Mouse (Mus musculus) heart, embryonic 16.5 days (tissue): ENCODE data around the gene Stard3. TPM values are rescaled to one million over a fixed set of nuclear protein-coding genes. Genes with fewer than 3 reads are reported as not detected.

Experiments used
- ATAC-seq: fragments of 200-750 bp; cut with Nextera tagmentation; replicated peaks from 2 replicates; pipeline ENCODE4 v1.8.0; 2017; ENCODE audit warnings: moderate number of reproducible peaks; ENCODE audit not compliant: insufficient read depth, low FRiP score; ENCODE audit errors: extremely low read depth
- H3K27ac ChIP-seq: fragments of 300-500 bp; sonication (generic); 2 replicates; pipeline ENCODE4 v1.5.1; 2014; ENCODE audit warnings: mild to moderate bottlenecking, low read length, control low read depth, moderate library complexity
- H3K27me3 ChIP-seq: fragments of 300-500 bp; sonication (generic); 2 replicates; pipeline ENCODE4 v1.6.1; 2014; ENCODE audit warnings: low read length, mixed read lengths; ENCODE audit not compliant: control insufficient read depth, insufficient read depth
- H3K36me3 ChIP-seq: fragments of 300-500 bp; sonication (generic); 2 replicates; pipeline ENCODE4 v1.6.1; 2014; ENCODE audit not compliant: control insufficient read depth, insufficient read depth
- H3K4me1 ChIP-seq: fragments of 300-500 bp; sonication (generic); 2 replicates; pipeline ENCODE4 v1.6.1; 2014; ENCODE audit warnings: low read length, mixed read lengths; ENCODE audit not compliant: control insufficient read depth, insufficient read depth
- H3K4me2 ChIP-seq: fragments of 300-500 bp; sonication (generic); 2 replicates; pipeline ENCODE4 v1.6.1; 2014; ENCODE audit warnings: low read depth, mild to moderate bottlenecking, control low read depth, low read length
- H3K4me3 ChIP-seq: fragments of 300-500 bp; sonication (generic); 2 replicates; pipeline ENCODE4 v1.5.1; 2014; ENCODE audit warnings: mild to moderate bottlenecking, control low read depth, low read length
- H3K9ac ChIP-seq: fragments of 300-500 bp; sonication (generic); 2 replicates; pipeline ENCODE4 v1.6.1; 2014; ENCODE audit warnings: low read length, control low read depth
- H3K9me3 ChIP-seq: fragments of 300-500 bp; sonication (generic); replicated peaks from 2 replicates; pipeline ENCODE4 v1.6.1; 2016; ENCODE audit warnings: low read length; ENCODE audit not compliant: control insufficient read depth
- WGBS: fragments of 180-500 bp; shearing (Covaris S2); extraction: QIAGEN DNeasy Blood & Tissue Kit; methylation state at CpG from one replicate; pipeline ENCODE4 v1.1.7; 2014; 5-methylcytosine and 5-hydroxymethylcytosine counted together
- polyA plus RNA-seq: library from polyadenylated mRNA; unstranded; fragments of >200 nt; fragmentation: Nextera tagmentation; extraction: Ambion mirVana; gene quantifications from 2 replicates; pipeline ENCODE4 v1.2.1, GENCODE M21; 2015

Gene Stard3
- polyA plus RNA-seq, 1 experiment from 2014 or later = 43.0 TPM

DNA sequence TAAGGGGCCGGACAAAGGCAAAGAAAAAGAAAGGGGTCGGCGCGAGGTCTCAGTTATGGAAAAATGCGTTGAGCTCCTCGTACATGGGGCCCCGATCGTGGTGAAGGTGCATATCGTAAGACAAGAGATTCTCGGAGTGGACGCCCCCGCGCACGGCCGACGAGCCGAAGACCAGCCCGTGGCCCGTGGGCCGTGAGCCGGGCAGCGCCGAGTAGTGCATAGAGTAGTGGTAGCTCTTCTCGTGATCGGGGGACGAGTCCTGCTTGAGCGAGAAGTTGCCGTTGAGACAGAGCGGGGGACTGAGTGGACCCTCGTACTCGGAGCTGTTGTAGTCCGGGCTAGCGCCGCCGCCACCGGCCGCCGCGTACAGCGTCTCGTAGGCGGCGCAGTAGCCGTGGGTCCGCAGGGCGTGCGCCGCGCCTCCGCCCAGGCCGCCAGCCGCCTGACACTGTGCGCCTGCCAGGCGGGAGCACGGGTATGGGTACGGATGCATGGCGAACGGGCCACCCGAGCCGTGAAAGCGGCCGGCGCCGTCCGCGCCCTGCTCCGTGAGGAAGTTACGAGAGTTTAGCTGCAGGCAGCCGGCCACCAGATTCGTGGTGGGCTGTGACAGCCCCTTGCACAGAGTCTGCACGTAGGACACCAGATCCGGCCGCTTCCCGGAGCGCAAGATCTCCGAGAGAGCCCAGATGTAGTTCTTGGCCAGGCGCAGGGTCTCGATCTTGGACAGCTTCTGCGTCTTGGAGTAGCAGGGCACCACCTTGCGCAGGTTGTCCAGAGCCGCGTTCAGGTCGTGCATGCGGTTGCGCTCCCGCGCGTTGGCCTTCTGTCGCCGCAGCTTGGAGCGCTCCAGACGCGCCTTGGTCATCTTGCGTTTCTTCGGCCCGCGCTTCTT lies 30.8 kb upstream of the Stard3 start:
- Histone ChIP-seq H3K4me1 (peaks cover 8% of the 10 kb centered on the region), H3K36me3 (no peaks in the 10 kb centered on the region), H3K27ac (no peak overlapping the region), H3K9me3 (no peaks in the 10 kb centered on the region; the same call in 1 of the 2 replicates), H3K9ac (no peak overlapping the region), H3K4me2 (peak overlapping the region; percentile 58), H3K4me3 (peak overlapping the region; percentile 36), H3K27me3 (peaks cover 98% of the 10 kb centered on the region)
- under 1% methylated on average over 96 of the region's 97 CpGs for WGBS
- no peak for ATAC-seq

DNA sequence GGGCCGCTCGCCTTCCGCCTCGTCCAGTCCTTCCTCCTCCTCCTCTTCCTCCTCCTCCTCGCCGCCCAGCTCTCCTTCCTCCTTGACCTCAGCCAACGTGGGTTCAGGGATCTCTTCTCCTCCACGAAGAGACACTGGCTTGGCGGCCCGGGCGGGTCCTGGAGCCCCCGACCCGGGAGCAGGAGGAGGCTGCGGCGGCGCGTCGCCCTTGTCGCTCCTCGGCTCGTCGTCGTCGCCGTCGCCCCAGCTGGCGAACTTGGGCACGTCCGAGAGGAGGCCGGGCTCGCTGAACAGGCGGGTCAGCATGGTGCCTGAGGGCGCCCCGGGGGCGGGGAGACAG lies 30.2 kb upstream of the Stard3 start:
- Histone ChIP-seq H3K4me2 (peak overlapping the region; percentile 58), H3K9ac (no peak overlapping the region), H3K36me3 (no peaks in the 10 kb centered on the region), H3K9me3 (no peaks in the 10 kb centered on the region; the same call in 1 of the 2 replicates), H3K27me3 (peaks cover 98% of the 10 kb centered on the region), H3K4me1 (peaks cover 8% of the 10 kb centered on the region), H3K27ac (no peak overlapping the region), H3K4me3 (peak overlapping the region; percentile 36)
- WGBS = 1% methylated on average over 35 of the region's 35 CpGs
- no peak for ATAC-seq

DNA sequence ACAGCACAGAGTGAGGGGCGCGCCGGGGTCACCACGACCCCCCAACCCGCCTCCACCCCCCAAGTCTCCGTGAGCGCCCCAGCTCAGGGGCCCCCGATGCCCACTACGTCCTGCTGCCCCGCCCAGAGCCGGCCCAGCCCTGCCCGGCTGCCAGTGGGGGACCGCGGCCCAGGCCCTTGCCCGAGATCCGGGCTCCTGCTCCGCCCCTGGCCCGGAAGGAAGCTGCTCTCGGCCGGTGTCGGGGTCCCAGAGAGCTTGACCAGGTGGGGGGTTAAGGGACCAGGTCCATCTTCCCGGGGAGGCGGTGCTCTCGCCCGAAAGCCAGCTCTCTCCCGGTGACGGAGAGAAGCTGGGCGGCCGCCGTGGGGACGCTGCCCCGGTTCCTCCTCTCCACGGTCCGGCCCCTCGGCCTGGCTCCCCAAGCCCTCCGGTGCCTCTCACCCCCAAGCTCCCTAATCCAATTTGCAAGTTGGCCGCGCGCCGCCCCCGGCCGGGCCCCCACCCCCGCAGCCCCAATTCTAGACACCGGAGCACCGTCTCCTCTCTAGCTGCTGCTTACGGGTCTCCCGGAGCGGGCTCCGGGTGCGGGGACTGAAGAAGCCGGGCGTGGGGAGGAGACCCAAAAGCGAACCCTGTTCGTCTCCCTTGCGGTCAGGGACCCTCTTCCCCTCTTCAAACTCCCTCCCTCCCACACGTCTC lies 29.6 kb upstream of the Stard3 start:
- Histone ChIP-seq H3K4me1 (peaks cover 8% of the 10 kb centered on the region), H3K27me3 (peaks cover 98% of the 10 kb centered on the region), H3K9ac (no peak overlapping the region), H3K36me3 (no peaks in the 10 kb centered on the region), H3K4me3 (peak overlapping the region; percentile 36), H3K9me3 (no peaks in the 10 kb centered on the region; the same call in 1 of the 2 replicates), H3K4me2 (peak overlapping the region; percentile 58), H3K27ac (no peak overlapping the region)
- peak; percentile 32; the same call in 1 of the 2 replicates for ATAC-seq
- under 1% methylated on average over 50 of the region's 56 CpGs for WGBS

DNA sequence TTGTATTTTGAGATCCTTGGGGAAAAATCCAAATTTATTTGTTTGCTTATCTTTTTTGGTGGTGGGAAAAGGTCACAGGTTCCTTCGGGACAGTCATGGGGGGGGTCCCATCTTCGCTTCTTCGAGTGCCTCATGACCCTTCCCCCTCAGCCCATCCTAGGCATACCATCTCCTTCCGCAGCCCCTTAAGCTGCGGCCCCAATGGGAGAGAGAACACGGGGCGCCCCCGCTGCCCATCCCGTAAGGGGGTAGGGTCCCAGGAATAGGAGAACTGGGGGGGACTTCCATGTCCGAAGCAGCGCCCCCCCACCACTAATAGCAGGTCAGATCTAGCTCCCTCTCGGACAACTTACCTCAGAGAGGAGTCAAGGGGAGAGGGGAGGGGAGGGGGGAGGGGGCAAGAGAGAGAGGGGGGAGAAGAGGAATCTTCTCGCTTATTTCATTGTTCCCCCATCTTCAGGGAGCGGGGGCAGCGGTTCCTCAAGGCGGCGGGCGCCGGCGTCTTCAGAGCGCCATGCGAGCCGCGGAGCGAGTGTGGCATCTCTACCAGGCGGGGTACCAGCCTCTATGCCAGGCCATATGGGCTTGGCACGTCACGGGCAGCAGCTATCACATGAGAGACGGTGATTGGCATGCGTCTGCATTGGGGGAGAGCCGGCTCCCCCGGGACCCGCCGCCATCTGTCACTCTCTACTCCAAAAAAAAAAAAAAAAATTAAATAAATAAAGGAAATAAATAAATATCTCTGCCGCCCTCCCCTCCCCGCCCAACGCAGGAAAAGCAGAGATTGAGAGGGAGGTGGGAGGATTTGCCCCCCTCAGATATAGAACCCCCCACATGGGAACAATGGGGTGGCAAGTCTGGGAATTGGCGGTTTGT lies 28.8 kb upstream of the Stard3 start, which contains the start of gene Neurod2:
Gene Neurod2, minus strand, starts transcription at position 568 of the 879 bp plus-strand sequence.
- peaks cover 98% of the 10 kb centered on the region for H3K27me3 ChIP-seq
- H3K4me2 ChIP-seq = peak within 1 kb of the TSS; percentile 58
- H3K9me3 ChIP-seq = no peaks in the 10 kb centered on the region; the same call in 1 of the 2 replicates
- peak within 1 kb of the TSS; percentile 36 for H3K4me3 ChIP-seq
- H3K9ac ChIP-seq = no peak within 1 kb of the TSS
- H3K4me1 ChIP-seq = peaks cover 8% of the 10 kb centered on the region
- 3% methylated on average over 38 of the region's 38 CpGs for WGBS
- no peak within 1 kb of the TSS for H3K27ac ChIP-seq
- H3K36me3 ChIP-seq = no peaks in the 10 kb centered on the region
- no peak for ATAC-seq

DNA sequence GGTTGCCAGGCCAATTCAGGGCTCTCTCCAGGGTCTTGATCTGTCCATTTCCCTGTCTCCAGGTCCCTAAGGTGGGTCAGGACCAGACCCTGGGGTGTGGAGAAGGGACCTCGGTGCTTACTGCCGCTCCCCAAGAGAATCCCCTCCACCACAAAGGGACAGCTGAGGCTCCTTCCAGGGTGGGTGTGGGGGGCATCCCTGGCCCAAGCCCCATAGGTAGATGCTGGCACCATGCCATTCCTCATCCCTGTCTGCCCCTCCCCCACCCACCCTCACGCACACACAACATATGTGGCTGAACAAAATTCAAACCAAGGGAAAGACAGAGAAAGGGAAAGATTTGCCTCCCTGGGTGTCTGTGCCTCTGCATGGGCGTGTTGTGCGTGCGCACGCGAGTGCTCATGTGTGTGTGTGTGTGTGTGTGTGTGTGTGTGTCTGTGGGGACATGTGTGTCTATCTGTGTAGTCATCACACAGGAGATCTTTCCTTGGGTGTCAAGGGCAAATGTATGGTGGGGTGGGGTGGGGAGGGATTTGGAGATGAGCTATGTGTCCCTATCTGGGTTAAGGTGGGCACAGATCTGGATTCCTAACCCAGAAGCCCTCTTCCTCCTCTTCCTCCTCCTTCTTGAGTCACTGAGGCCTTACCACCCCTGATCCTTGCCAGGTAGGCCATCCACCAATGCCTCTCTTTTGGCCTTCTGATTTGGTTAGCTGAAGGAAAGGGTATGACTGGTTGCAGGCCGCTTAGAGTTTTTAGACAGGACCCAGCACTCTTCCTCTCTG lies 28.0 kb upstream of the Stard3 start:
- peaks cover 10% of the 10 kb centered on the region for H3K4me1 ChIP-seq
- no peak for ATAC-seq
- no peak overlapping the region for H3K4me2 ChIP-seq
- no peak overlapping the region for H3K9ac ChIP-seq
- no peaks in the 10 kb centered on the region; the same call in 1 of the 2 replicates for H3K9me3 ChIP-seq
- H3K4me3 ChIP-seq = no peak overlapping the region
- no peak overlapping the region for H3K27ac ChIP-seq
- no peaks in the 10 kb centered on the region for H3K36me3 ChIP-seq
- 42% methylated on average over 9 of the region's 9 CpGs for WGBS
- H3K27me3 ChIP-seq = peaks cover 98% of the 10 kb centered on the region

DNA sequence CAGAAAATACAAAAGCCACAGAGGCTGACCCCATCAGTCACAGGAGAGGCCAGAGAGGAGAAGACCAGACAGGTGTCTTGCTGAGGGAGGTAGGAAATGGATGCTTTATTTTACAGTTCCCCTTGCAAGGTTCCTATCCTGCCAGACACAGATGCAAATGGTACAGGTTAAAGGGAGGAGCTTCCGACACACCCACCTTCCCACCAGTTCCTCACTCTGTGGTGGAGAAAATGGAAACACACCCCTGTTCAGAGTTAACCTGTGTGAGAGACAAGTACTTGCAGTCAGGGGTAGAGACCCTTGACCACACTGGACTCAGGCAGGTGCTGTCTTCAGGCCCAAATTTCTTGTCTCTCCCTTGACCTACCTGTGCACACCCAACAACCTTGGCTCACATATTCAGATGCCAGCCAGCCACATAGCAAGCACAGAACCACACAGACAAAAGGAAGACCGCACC lies 27.4 kb upstream of the Stard3 start:
- Histone ChIP-seq H3K4me3 (no peak overlapping the region), H3K27ac (no peak overlapping the region), H3K27me3 (peaks cover 98% of the 10 kb centered on the region), H3K4me1 (peaks cover 10% of the 10 kb centered on the region), H3K9ac (no peak overlapping the region), H3K9me3 (no peaks in the 10 kb centered on the region; the same call in 1 of the 2 replicates), H3K36me3 (no peaks in the 10 kb centered on the region), H3K4me2 (no peak overlapping the region)
- ATAC-seq = no peak
- WGBS = 50% methylated on average over 2 of the region's 2 CpGs

DNA sequence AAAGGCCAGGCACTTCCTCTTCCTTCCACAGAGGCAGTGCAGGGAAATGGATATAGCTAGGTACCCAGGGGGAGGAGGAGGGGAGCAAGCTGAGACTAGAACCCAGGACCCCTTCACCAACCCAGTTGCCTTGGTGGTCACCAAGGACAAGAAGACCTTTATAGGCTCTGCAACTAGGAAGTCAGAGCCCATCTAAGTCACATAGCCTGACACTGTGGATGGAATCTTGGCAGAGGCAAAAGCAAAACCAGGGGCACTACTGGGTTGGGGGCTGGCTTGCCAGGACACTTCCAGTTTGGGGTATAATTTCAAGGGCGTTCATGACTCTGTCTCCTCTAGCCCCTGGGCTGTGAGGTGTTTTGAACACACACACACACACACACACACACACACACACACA lies 26.8 kb upstream of the Stard3 start:
- Histone ChIP-seq H3K9me3 (no peaks in the 10 kb centered on the region; the same call in 1 of the 2 replicates), H3K4me2 (no peak overlapping the region), H3K4me1 (peaks cover 10% of the 10 kb centered on the region), H3K27ac (no peak overlapping the region), H3K36me3 (no peaks in the 10 kb centered on the region), H3K27me3 (peaks cover 99% of the 10 kb centered on the region), H3K4me3 (no peak overlapping the region), H3K9ac (no peak overlapping the region)
- WGBS = 33% methylated on average over 1 of the region's 1 CpGs
- ATAC-seq = no peak

DNA sequence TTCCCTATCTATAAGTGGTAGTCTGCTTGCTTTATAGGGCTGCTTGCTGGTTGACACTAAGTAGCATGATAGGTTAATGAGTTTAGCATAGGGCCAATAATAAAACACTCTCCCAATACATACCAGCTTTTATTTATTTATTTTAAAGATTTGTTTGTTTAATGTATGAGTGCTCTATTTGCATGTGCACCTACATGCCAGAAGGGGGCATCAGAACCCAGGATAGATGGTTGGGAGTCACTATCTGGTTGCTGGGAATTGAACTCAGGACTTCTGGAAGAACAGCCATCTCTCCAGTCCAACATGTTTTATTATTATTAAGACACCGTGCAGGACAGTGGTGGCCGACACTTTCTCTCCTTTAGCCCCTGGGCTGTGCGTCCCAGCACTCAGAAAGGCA lies 26.0 kb upstream of the Stard3 start:
- peaks cover 99% of the 10 kb centered on the region for H3K27me3 ChIP-seq
- no peaks in the 10 kb centered on the region; the same call in 1 of the 2 replicates for H3K9me3 ChIP-seq
- H3K36me3 ChIP-seq = no peaks in the 10 kb centered on the region
- ATAC-seq = no peak
- H3K4me3 ChIP-seq = no peak overlapping the region
- no peak overlapping the region for H3K4me2 ChIP-seq
- no peak overlapping the region for H3K27ac ChIP-seq
- no peak overlapping the region for H3K9ac ChIP-seq
- H3K4me1 ChIP-seq = peaks cover 10% of the 10 kb centered on the region
- 83% methylated on average over 3 of the region's 3 CpGs for WGBS
